Mouse (Mus musculus): ENCODE measurements at regions not wholly inside any gene's neighbourhood (a gene's known extent, or its start where the extent isn't known, plus 50 kb on each side); places are given as distances from the start of the nearest gene placed in this dataset.

DNA sequence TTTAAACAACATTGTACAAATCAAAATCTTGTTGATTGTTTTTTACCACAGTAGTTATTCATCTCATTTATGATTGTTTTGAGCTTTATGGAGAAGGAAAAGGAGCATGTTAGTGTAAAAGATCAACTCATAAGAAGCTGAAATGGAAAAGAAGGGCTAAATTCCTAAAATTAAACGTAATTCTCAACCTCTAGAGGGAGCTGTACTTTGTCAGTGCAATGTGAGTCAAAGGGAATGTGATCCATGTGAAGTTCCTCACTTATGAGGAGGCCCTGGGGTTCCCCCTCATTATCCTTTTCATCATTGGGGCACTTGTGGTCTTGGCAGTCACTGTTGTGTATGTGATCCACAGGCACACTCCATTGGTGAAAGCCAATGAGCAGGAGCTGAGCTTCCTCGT lies 54.0 kb upstream of the Vmn2r7 start:
- Histone ChIP-seq H3K4me3 (ENCODE audit: low read depth, low read length) (no peak overlapping the region), H3K4me2 (no peak overlapping the region), H3K9me3 (replicated peaks; ENCODE audit: control insufficient read depth, low read length) (no peaks in the 10 kb centered on the region), H3K9ac (ENCODE audit: low read depth, low read length) (no peak overlapping the region), H3K27me3 (ENCODE audit: control insufficient read depth, insufficient read depth, low read length) (no peaks in the 10 kb centered on the region), H3K36me3 (ENCODE audit: control insufficient read depth, insufficient read depth, low read length) (no peaks in the 10 kb centered on the region), H3K27ac (ENCODE audit: low read depth, low read length) (no peak overlapping the region), H3K4me1 (ENCODE audit: control insufficient read depth, insufficient read depth, low read length) (no peaks in the 10 kb centered on the region)
- no peak for ATAC-seq (replicated peaks; ENCODE audit: insufficient number of reproducible peaks, low FRiP score, low TSS enrichment)
- 66% methylated on average over 2 of the region's 2 CpGs for WGBS (ENCODE audit: insufficient replicate concordance)

DNA sequence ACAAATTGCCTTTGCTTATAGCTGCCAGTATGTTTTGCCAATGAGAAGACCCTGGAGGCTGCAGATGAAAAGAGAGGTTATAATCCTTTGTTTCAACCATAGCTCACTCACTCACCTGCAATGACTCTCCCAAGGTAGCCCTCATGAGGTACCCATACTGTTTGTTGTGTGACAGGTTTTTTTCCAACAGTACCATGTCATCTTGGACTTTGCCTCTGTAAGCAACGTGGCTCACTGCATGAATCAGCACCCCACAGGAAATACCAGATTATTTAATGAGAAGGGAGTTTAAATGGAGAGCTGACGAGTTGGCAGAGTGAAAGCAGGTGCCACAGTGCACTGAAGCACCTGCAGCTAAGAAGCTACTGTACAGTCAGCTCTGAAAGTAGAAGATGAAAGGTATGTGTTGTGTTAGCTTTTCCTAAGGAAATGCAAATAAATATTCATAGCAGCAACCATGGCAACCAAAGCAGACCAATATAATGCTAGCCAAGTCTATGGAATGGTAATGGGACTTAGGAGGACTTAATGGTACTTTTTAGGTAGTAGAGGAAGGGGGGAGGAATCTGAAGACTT lies 56.8 kb upstream of the Vmn2r7 start:
- Histone ChIP-seq H3K27me3 (ENCODE audit: control insufficient read depth, insufficient read depth, low read length) (no peaks in the 10 kb centered on the region), H3K36me3 (ENCODE audit: control insufficient read depth, insufficient read depth, low read length) (no peaks in the 10 kb centered on the region), H3K27ac (ENCODE audit: low read depth, low read length) (no peak overlapping the region), H3K4me3 (ENCODE audit: low read depth, low read length) (no peak overlapping the region), H3K9ac (ENCODE audit: low read depth, low read length) (no peak overlapping the region), H3K4me2 (no peak overlapping the region), H3K4me1 (ENCODE audit: control insufficient read depth, insufficient read depth, low read length) (no peaks in the 10 kb centered on the region), H3K9me3 (replicated peaks; ENCODE audit: control insufficient read depth, low read length) (no peaks in the 10 kb centered on the region)
- ATAC-seq (replicated peaks; ENCODE audit: insufficient number of reproducible peaks, low FRiP score, low TSS enrichment), result no peak
- 47% methylated on average over 2 of the region's 2 CpGs for WGBS (ENCODE audit: insufficient replicate concordance)

DNA sequence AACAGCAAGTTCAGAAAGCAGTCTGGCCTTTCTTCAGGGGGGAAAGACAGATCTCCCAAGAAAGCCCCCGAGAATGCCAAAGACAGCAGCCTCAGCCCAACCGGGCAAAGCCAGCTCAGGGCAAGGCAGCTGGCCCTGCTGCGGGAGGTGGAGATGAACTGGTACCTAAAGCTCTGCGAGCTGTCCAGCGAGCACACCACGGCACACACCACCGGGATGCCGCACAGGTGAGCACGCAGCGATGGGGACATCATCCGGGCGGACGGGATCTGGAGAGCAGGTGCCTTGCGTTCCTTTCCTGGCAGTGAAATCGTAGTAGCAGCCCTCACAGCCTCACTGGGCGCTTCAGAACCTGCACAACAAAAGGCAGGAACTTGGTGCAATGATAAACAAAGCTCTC lies 104.7 kb upstream of the Vmn2r7 start:
- H3K4me3 ChIP-seq (ENCODE audit: low read depth, low read length), result peak overlapping the region; percentile 10; the same call in 1 of the 2 replicates
- 19% methylated on average over 16 of the region's 16 CpGs for WGBS (ENCODE audit: insufficient replicate concordance)
- peak overlapping the region; percentile 49 for H3K4me2 ChIP-seq
- H3K4me1 ChIP-seq (ENCODE audit: control insufficient read depth, insufficient read depth, low read length), result 0 out of 2 replicates have a peak, but pooled peaks cover 5% of the 10 kb centered on the region
- H3K27me3 ChIP-seq (ENCODE audit: control insufficient read depth, insufficient read depth, low read length), result peaks cover 6% of the 10 kb centered on the region
- no peak overlapping the region for H3K9ac ChIP-seq (ENCODE audit: low read depth, low read length)
- H3K27ac ChIP-seq (ENCODE audit: low read depth, low read length), result no peak overlapping the region
- no peaks in the 10 kb centered on the region for H3K9me3 ChIP-seq (replicated peaks; ENCODE audit: control insufficient read depth, low read length)
- no peaks in the 10 kb centered on the region for H3K36me3 ChIP-seq (ENCODE audit: control insufficient read depth, insufficient read depth, low read length)
- ATAC-seq (replicated peaks; ENCODE audit: insufficient number of reproducible peaks, low FRiP score, low TSS enrichment), result no peak

DNA sequence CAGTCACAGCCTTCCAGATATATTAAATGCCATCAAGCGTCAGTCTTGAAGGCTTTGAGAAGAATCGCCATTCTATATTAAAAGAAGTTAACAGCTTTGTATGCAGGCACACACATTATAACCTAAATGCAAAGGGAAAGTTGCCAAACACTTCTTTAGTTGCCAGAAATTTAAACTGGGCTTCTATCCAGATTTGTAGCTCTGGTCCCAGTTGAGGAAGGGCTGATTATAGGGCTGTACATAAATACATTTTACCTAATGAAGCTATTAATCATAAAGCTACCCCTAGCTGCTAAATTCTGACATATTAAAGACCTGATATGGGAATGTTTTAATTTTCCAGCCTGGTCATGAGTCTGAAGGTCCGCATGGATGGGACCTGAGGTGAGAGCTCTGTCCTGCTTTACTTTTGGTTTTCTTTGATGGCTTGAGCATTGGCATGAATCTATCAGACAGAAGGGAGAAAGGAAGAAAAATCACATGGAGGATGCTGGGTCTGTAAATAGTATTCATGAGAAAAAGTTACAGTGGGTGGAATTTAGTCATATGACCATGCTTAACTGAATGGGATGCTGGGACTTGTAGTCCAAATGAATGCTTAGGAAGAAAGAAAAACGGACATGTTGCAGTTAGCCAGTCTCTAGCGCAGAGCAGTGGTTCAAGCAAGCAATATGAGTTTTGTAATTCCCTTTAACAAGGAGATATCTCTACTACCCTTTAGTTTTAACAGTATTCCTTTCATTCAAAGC lies 120.3 kb upstream of the Vmn2r7 start:
- no peak for ATAC-seq (replicated peaks; ENCODE audit: insufficient number of reproducible peaks, low FRiP score, low TSS enrichment)
- H3K36me3 ChIP-seq (ENCODE audit: control insufficient read depth, insufficient read depth, low read length), result no peaks in the 10 kb centered on the region
- H3K9me3 ChIP-seq (replicated peaks; ENCODE audit: control insufficient read depth, low read length), result no peaks in the 10 kb centered on the region
- H3K4me2 ChIP-seq, result no peak overlapping the region
- no peaks in the 10 kb centered on the region for H3K27me3 ChIP-seq (ENCODE audit: control insufficient read depth, insufficient read depth, low read length)
- 74% methylated on average over 5 of the region's 5 CpGs for WGBS (ENCODE audit: insufficient replicate concordance)
- no peak overlapping the region for H3K9ac ChIP-seq (ENCODE audit: low read depth, low read length)
- H3K4me3 ChIP-seq (ENCODE audit: low read depth, low read length), result no peak overlapping the region
- H3K27ac ChIP-seq (ENCODE audit: low read depth, low read length), result no peak overlapping the region
- H3K4me1 ChIP-seq (ENCODE audit: control insufficient read depth, insufficient read depth, low read length), result no peaks in the 10 kb centered on the region

DNA sequence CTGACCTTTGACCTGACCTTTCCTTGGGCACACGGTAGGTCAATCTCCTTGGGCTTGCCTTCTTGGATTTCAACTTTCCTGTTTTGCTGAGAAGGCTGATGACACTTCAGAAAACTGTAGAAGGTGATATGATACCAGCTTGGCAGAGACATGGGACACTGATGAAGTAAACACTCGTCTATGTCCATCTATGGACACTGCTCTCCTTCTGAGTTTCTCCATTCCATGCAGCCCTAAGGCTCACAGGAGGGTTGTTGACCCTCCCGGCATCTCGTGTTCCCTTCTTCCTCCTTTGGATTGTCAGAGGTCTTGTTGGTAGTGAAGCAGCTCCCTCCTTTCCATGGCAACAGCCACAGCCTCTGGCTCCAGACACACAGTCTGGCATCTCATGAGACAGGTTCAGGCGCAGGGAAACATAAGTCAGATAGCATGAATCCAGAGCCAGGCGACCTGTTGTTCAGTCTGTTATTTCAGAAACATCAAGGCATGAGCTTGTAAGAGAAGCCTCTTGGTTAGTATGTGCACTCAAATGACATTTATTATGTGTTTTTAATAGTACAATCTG lies 120.9 kb upstream of the Vmn2r7 start:
- no peak for ATAC-seq (replicated peaks; ENCODE audit: insufficient number of reproducible peaks, low FRiP score, low TSS enrichment)
- Histone ChIP-seq H3K9ac (ENCODE audit: low read depth, low read length) (no peak overlapping the region), H3K27me3 (ENCODE audit: control insufficient read depth, insufficient read depth, low read length) (no peaks in the 10 kb centered on the region), H3K4me3 (ENCODE audit: low read depth, low read length) (no peak overlapping the region), H3K36me3 (ENCODE audit: control insufficient read depth, insufficient read depth, low read length) (no peaks in the 10 kb centered on the region), H3K27ac (ENCODE audit: low read depth, low read length) (no peak overlapping the region), H3K4me1 (ENCODE audit: control insufficient read depth, insufficient read depth, low read length) (no peaks in the 10 kb centered on the region), H3K4me2 (no peak overlapping the region), H3K9me3 (replicated peaks; ENCODE audit: control insufficient read depth, low read length) (no peaks in the 10 kb centered on the region)
- 61% methylated on average over 6 of the region's 6 CpGs for WGBS (ENCODE audit: insufficient replicate concordance)

DNA sequence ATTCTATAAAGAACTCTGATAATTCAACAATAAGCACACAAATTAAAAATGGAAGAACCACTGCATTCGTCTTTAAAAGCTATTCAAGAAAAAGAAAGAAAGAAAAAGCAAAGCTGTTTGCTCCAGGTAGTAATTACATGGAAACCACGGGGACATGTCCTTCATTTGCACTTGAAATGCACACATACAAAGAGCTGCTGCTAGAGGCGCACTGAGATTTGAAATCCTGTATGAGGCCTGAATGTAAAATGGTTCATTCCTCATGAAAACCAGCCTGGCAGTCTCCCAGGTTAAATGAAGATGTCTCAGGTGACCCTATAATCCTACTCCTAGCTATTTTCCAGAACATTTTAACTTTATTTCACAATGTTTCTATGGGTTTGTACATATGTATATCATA lies 123.7 kb upstream of the Vmn2r7 start:
- H3K27me3 ChIP-seq (ENCODE audit: control insufficient read depth, insufficient read depth, low read length), result no peaks in the 10 kb centered on the region
- no peak for ATAC-seq (replicated peaks; ENCODE audit: insufficient number of reproducible peaks, low FRiP score, low TSS enrichment)
- WGBS (ENCODE audit: insufficient replicate concordance), result 76% methylated on average over 3 of the region's 3 CpGs
- H3K4me2 ChIP-seq, result no peak overlapping the region
- no peak overlapping the region for H3K4me3 ChIP-seq (ENCODE audit: low read depth, low read length)
- H3K9me3 ChIP-seq (replicated peaks; ENCODE audit: control insufficient read depth, low read length), result no peaks in the 10 kb centered on the region
- H3K36me3 ChIP-seq (ENCODE audit: control insufficient read depth, insufficient read depth, low read length), result no peaks in the 10 kb centered on the region
- no peaks in the 10 kb centered on the region for H3K4me1 ChIP-seq (ENCODE audit: control insufficient read depth, insufficient read depth, low read length)
- H3K27ac ChIP-seq (ENCODE audit: low read depth, low read length), result no peak overlapping the region
- H3K9ac ChIP-seq (ENCODE audit: low read depth, low read length), result no peak overlapping the region

DNA sequence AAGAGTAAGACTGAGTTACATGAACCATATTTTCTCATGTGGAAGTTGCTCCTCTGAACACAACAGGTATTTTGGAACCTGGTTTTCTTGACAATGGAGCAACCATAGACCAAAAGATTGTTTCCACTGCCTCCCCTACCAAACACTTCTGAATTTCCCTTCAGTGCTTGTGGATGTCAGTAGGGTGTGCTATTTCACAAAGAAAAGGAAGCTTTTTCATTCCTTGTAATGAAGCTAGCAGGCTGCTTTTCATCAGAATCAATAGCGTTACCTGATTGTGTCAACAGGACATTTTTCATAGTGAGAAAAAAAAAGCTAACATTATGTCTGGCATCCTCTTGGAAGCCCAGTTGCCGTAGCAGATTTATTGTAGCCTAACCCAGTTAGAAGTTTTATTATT lies 124.8 kb upstream of the Kcnab1 start:
- no peak overlapping the region for H3K4me2 ChIP-seq
- H3K9me3 ChIP-seq (replicated peaks; ENCODE audit: control insufficient read depth, low read length), result no peaks in the 10 kb centered on the region; the same call in 1 of the 2 replicates
- no peaks in the 10 kb centered on the region for H3K36me3 ChIP-seq (ENCODE audit: control insufficient read depth, insufficient read depth, low read length)
- no peak overlapping the region for H3K27ac ChIP-seq (ENCODE audit: low read depth, low read length)
- 62% methylated on average over 2 of the region's 2 CpGs for WGBS (ENCODE audit: insufficient replicate concordance)
- H3K4me1 ChIP-seq (ENCODE audit: control insufficient read depth, insufficient read depth, low read length), result no peaks in the 10 kb centered on the region
- no peak overlapping the region for H3K4me3 ChIP-seq (ENCODE audit: low read depth, low read length)
- H3K27me3 ChIP-seq (ENCODE audit: control insufficient read depth, insufficient read depth, low read length), result no peaks in the 10 kb centered on the region
- no peak for ATAC-seq (replicated peaks; ENCODE audit: insufficient number of reproducible peaks, low FRiP score, low TSS enrichment)
- no peak overlapping the region for H3K9ac ChIP-seq (ENCODE audit: low read depth, low read length)

DNA sequence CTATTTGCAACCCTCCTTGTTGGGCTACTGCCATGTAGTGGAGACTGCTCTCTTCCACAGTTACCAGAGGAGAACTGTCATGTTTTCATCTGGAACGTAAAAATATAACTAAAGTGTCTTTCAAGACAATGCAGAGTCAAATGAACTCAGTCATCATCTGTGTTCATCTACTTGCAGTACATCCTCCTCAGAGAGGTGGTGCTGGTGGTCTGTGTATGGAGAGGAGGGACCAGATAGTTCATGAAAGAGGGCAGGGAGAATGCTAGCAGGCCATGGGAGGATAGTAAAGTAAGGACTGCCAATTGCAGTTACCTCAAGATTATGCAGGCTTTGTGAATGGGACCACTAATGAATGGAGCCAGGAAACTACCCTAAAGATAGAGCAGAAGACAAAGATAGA lies 121.5 kb upstream of the Kcnab1 start:
- H3K36me3 ChIP-seq (ENCODE audit: control insufficient read depth, insufficient read depth, low read length), result no peaks in the 10 kb centered on the region
- no peak overlapping the region for H3K4me2 ChIP-seq
- H3K4me3 ChIP-seq (ENCODE audit: low read depth, low read length), result no peak overlapping the region
- 68% methylated on average over 1 of the region's 1 CpGs for WGBS (ENCODE audit: insufficient replicate concordance)
- ATAC-seq (replicated peaks; ENCODE audit: insufficient number of reproducible peaks, low FRiP score, low TSS enrichment), result no peak
- H3K9me3 ChIP-seq (replicated peaks; ENCODE audit: control insufficient read depth, low read length), result no peaks in the 10 kb centered on the region; the same call in 1 of the 2 replicates
- no peaks in the 10 kb centered on the region for H3K4me1 ChIP-seq (ENCODE audit: control insufficient read depth, insufficient read depth, low read length)
- H3K9ac ChIP-seq (ENCODE audit: low read depth, low read length), result no peak overlapping the region
- H3K27ac ChIP-seq (ENCODE audit: low read depth, low read length), result no peak overlapping the region
- H3K27me3 ChIP-seq (ENCODE audit: control insufficient read depth, insufficient read depth, low read length), result no peaks in the 10 kb centered on the region

DNA sequence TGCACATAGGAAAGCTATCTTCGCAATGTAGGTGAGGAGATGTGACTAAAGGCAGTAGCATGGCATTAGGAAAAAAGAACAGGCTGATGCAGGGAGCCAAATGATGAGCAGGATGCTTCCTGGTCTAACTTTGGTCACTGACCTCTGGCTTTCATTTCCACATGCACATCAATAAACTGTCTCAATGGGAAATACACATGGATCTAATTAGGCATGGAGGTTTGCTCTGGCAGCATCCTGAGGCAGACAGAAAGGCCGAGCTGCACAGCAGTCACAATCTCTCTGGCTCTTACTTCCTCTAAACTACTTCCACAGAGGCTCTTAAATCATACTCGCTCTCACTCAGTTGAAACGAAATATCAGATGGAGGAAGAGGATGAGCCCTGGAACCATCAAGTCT lies 112.7 kb upstream of the Kcnab1 start:
- Histone ChIP-seq H3K27ac (ENCODE audit: low read depth, low read length) (no peak overlapping the region), H3K4me1 (ENCODE audit: control insufficient read depth, insufficient read depth, low read length) (no peaks in the 10 kb centered on the region), H3K36me3 (ENCODE audit: control insufficient read depth, insufficient read depth, low read length) (no peaks in the 10 kb centered on the region), H3K9ac (ENCODE audit: low read depth, low read length) (no peak overlapping the region), H3K4me3 (ENCODE audit: low read depth, low read length) (no peak overlapping the region), H3K27me3 (ENCODE audit: control insufficient read depth, insufficient read depth, low read length) (no peaks in the 10 kb centered on the region), H3K4me2 (no peak overlapping the region), H3K9me3 (replicated peaks; ENCODE audit: control insufficient read depth, low read length) (no peaks in the 10 kb centered on the region)
- WGBS (ENCODE audit: insufficient replicate concordance), result 69% methylated on average over 4 of the region's 4 CpGs
- no peak for ATAC-seq (replicated peaks; ENCODE audit: insufficient number of reproducible peaks, low FRiP score, low TSS enrichment)

Measured in heart, embryonic 11.5 days (tissue).